Mouse (Mus musculus): ENCODE data around the gene Ccl6. TPM values are rescaled to one million over a fixed set of nuclear protein-coding genes. Genes with fewer than 3 reads are reported as not detected.
A peak's percentile ranks its signal among the peaks of the same experiment; 100 is the strongest.

The Ccl6 gene
- total RNA-seq (2014; rRNA removed; ENCODE audit: low replicate concordance) (2.2 TPM in 1 of 2 replicates, not detected in the other), polyA plus RNA-seq (2015; fragmentation: Nextera tagmentation; extraction: Ambion mirVana) (5.1 and 5.5 TPM in 2 replicates)

GRCm38 (mm10) chr11:83592853-83593252, at the start of gene Ccl6:
Gene Ccl6, minus strand, starts transcription at chr11:83593087.
- Histone ChIP-seq H3K9me3 (replicated peaks; ENCODE audit: control insufficient read depth, low read length) (no peaks in the 10 kb centered on the region), H3K4me2 (ENCODE audit: low read depth, low read length) (no peak within 1 kb of the TSS), H3K36me3 (replicated peaks; ENCODE audit: control insufficient read depth, insufficient read depth, low read length) (no peaks in the 10 kb centered on the region), H3K4me1 (ENCODE audit: control insufficient read depth, insufficient read depth) (no peaks in the 10 kb centered on the region), H3K9ac (replicated peaks; ENCODE audit: low read depth, low read length) (no peak within 1 kb of the TSS), H3K4me3 (ENCODE audit: low read depth, low read length) (no peak within 1 kb of the TSS), H3K27me3 (ENCODE audit: control insufficient read depth, insufficient read depth, low read length) (no peaks in the 10 kb centered on the region), H3K27ac (ENCODE audit: low read depth) (no peak within 1 kb of the TSS)
- no peak for DNase-seq (ENCODE audit: low spot score)
- ATAC-seq (ENCODE audit: insufficient read depth, low read depth), result no peak
- 49% methylated on average over 2 of the region's 2 CpGs for WGBS
- TF ChIP-seq EP300 (IDR thresholded peaks at IDR 0.05; ENCODE audit: low read depth) (no peak), CTCF (IDR thresholded peaks at IDR 0.05; ENCODE audit: low read depth) (no peak)

DNA sequence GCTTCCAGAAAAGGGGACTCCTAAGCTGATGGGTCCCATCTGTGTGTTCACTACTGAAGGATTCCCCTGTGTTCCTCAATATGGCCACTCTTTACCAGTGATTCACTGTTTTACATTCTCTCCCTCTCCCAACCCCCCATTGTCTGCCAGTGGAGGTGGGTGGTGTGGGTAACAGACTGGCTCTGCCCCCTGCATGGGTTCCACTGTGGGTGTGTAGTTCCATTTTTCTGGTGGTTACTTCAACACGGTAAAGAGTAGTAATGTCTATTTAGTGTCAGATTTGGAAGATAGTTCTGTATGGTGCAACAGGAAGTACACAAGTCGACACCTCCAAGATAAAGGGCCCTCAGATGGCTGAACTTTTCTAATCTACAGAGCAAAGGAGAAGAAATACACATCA, 48.3 kb upstream of the Ccl6 start:
- peaks cover 6% of the 10 kb centered on the region; the same call in 1 of the 2 replicates for H3K4me1 ChIP-seq (ENCODE audit: control insufficient read depth, insufficient read depth)
- H3K27me3 ChIP-seq (ENCODE audit: control insufficient read depth, insufficient read depth, low read length), result no peaks in the 10 kb centered on the region
- no peaks in the 10 kb centered on the region for H3K36me3 ChIP-seq (replicated peaks; ENCODE audit: control insufficient read depth, insufficient read depth, low read length)
- ATAC-seq (ENCODE audit: insufficient read depth, low read depth) (no peak), DNase-seq (ENCODE audit: low spot score) (no peak)
- H3K9me3 ChIP-seq (replicated peaks; ENCODE audit: control insufficient read depth, low read length), result 0 out of 2 replicates have a peak, but pooled peaks cover 7% of the 10 kb centered on the region
- WGBS, result 45% methylated on average over 2 of the region's 2 CpGs
- H3K9ac ChIP-seq (replicated peaks; ENCODE audit: low read depth, low read length), result no peak overlapping the region
- H3K4me2 ChIP-seq (ENCODE audit: low read depth, low read length), result no peak overlapping the region
- no peak for TF ChIP-seq CTCF (IDR thresholded peaks at IDR 0.05; ENCODE audit: low read depth)
- TF ChIP-seq EP300 (IDR thresholded peaks at IDR 0.05; ENCODE audit: low read depth), result no peak
- no peak overlapping the region for H3K27ac ChIP-seq (ENCODE audit: low read depth)
- no peak overlapping the region for H3K4me3 ChIP-seq (ENCODE audit: low read depth, low read length)

- Histone ChIP-seq H3K4me2 (ENCODE audit: low read depth, low read length) (no peak overlapping the region), H3K9me3 (replicated peaks; ENCODE audit: control insufficient read depth, low read length) (0 out of 2 replicates have a peak, but pooled peaks cover 3% of the 10 kb centered on the region), H3K4me1 (ENCODE audit: control insufficient read depth, insufficient read depth) (peaks cover 6% of the 10 kb centered on the region; the same call in 1 of the 2 replicates), H3K27ac (ENCODE audit: low read depth) (no peak overlapping the region; the same call in 1 of the 2 replicates), H3K9ac (replicated peaks; ENCODE audit: low read depth, low read length) (no peak overlapping the region), H3K27me3 (ENCODE audit: control insufficient read depth, insufficient read depth, low read length) (no peaks in the 10 kb centered on the region), H3K4me3 (ENCODE audit: low read depth, low read length) (no peak overlapping the region), H3K36me3 (replicated peaks; ENCODE audit: control insufficient read depth, insufficient read depth, low read length) (no peaks in the 10 kb centered on the region)
- DNase-seq (ENCODE audit: low spot score), result no peak
- 56% methylated on average over 5 of the region's 5 CpGs for WGBS
- no peak for ATAC-seq (ENCODE audit: insufficient read depth, low read depth)
- no peak for TF ChIP-seq CTCF (IDR thresholded peaks at IDR 0.05; ENCODE audit: low read depth)
- TF ChIP-seq EP300 (IDR thresholded peaks at IDR 0.05; ENCODE audit: low read depth), result no peak
Measured at GRCm38 (mm10) chr11:83640141-83640540, 47.3 kb upstream of the Ccl6 start.

DNA sequence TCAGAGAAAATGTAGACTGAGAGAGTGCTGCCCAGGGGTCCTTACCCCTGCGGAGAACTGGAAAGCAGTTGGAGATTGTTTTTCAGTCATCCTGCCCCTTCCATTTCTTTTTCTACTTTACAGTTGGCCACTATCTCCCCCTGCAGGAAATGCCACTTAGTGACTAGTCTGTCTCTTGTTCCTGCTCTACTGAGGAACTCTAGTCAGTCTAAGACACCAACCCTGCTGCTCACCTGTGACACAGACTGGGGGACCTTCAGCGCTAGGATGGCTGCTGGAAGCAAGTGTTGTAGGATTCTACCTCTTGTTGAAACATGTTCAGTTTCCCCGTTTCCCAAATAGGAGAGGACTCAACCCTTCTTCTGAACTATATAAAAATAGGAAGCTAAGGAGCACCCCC, 46.6 kb upstream of the Ccl6 start:
- Histone ChIP-seq H3K4me1 (ENCODE audit: control insufficient read depth, insufficient read depth) (peaks cover 6% of the 10 kb centered on the region; the same call in 1 of the 2 replicates), H3K27me3 (ENCODE audit: control insufficient read depth, insufficient read depth, low read length) (no peaks in the 10 kb centered on the region), H3K4me3 (ENCODE audit: low read depth, low read length) (no peak overlapping the region), H3K9me3 (replicated peaks; ENCODE audit: control insufficient read depth, low read length) (no peaks in the 10 kb centered on the region), H3K9ac (replicated peaks; ENCODE audit: low read depth, low read length) (no peak overlapping the region), H3K27ac (ENCODE audit: low read depth) (no peak overlapping the region; the same call in 1 of the 2 replicates), H3K4me2 (ENCODE audit: low read depth, low read length) (no peak overlapping the region), H3K36me3 (replicated peaks; ENCODE audit: control insufficient read depth, insufficient read depth, low read length) (no peaks in the 10 kb centered on the region)
- peak; percentile 21; the same call in 1 of the 2 replicates for TF ChIP-seq CTCF (IDR thresholded peaks at IDR 0.05; ENCODE audit: low read depth)
- TF ChIP-seq EP300 (IDR thresholded peaks at IDR 0.05; ENCODE audit: low read depth), result no peak
- WGBS, result 69% methylated on average over 3 of the region's 3 CpGs
- DNase-seq (ENCODE audit: low spot score) (no peak), ATAC-seq (ENCODE audit: insufficient read depth, low read depth) (no peak)

- no peak overlapping the region for H3K4me2 ChIP-seq (ENCODE audit: low read depth, low read length)
- no peak overlapping the region for H3K4me3 ChIP-seq (ENCODE audit: low read depth, low read length)
- H3K9ac ChIP-seq (replicated peaks; ENCODE audit: low read depth, low read length), result no peak overlapping the region
- WGBS, result 75% methylated on average over 2 of the region's 2 CpGs
- no peak for ATAC-seq (ENCODE audit: insufficient read depth, low read depth)
- DNase-seq (ENCODE audit: low spot score), result no peak
- no peaks in the 10 kb centered on the region for H3K9me3 ChIP-seq (replicated peaks; ENCODE audit: control insufficient read depth, low read length)
- H3K36me3 ChIP-seq (replicated peaks; ENCODE audit: control insufficient read depth, insufficient read depth, low read length), result no peaks in the 10 kb centered on the region
- H3K27me3 ChIP-seq (ENCODE audit: control insufficient read depth, insufficient read depth, low read length), result no peaks in the 10 kb centered on the region
- no peak for TF ChIP-seq CTCF (IDR thresholded peaks at IDR 0.05; ENCODE audit: low read depth)
- no peak for TF ChIP-seq EP300 (IDR thresholded peaks at IDR 0.05; ENCODE audit: low read depth)
- H3K27ac ChIP-seq (ENCODE audit: low read depth), result no peak overlapping the region; the same call in 1 of the 2 replicates
- peaks cover 6% of the 10 kb centered on the region; the same call in 1 of the 2 replicates for H3K4me1 ChIP-seq (ENCODE audit: control insufficient read depth, insufficient read depth)
Measured at GRCm38 (mm10) chr11:83638934-83639333, 46.0 kb upstream of the Ccl6 start.

Measured in heart, postnatal 0 days (tissue).